Mouse (Mus musculus) lung, embryonic 14.5 days (tissue): ENCODE data around the gene Lbp. TPM values are rescaled to one million over a fixed set of nuclear protein-coding genes. Genes with fewer than 3 reads are reported as not detected.

Experiments
- ATAC-seq: fragments of 200-750 bp; cut with Nextera tagmentation; 2 replicates; pipeline ENCODE4 v1.8.0; 2017; ENCODE audit warnings: mild to moderate bottlenecking, moderate TSS enrichment, moderate library complexity; ENCODE audit not compliant: insufficient read depth
- DNase-seq: peaks from one replicate; pipeline ENCODE4 v3.0.0-alpha.2; 2015
- H3K27ac ChIP-seq: fragments of 300-500 bp; sonication (generic); 2 replicates; pipeline ENCODE4 v1.5.1; 2014; ENCODE audit warnings: low read depth, mild to moderate bottlenecking, moderate library complexity
- H3K27me3 ChIP-seq: fragments of 300-500 bp; sonication (generic); 2 replicates; pipeline ENCODE4 v1.6.1; 2014; ENCODE audit warnings: low read length, control low read depth; ENCODE audit not compliant: insufficient read depth
- H3K36me3 ChIP-seq: fragments of 300-500 bp; sonication (generic); 2 replicates; pipeline ENCODE4 v1.6.1; 2014; ENCODE audit warnings: control low read depth; ENCODE audit not compliant: insufficient read depth
- H3K4me1 ChIP-seq: fragments of 300-500 bp; sonication (generic); 2 replicates; pipeline ENCODE4 v1.6.1; 2014; ENCODE audit warnings: antibody characterized with exemption, control low read depth; ENCODE audit not compliant: insufficient read depth
- H3K4me2 ChIP-seq: fragments of 300-500 bp; sonication (generic); 2 replicates; pipeline ENCODE4 v1.6.1; 2014; ENCODE audit warnings: mild to moderate bottlenecking
- H3K4me3 ChIP-seq: fragments of 300-500 bp; sonication (generic); 2 replicates; pipeline ENCODE4 v1.5.1; 2014; ENCODE audit warnings: low read depth, low read length
- H3K9ac ChIP-seq: fragments of 300-500 bp; sonication (generic); 2 replicates; pipeline ENCODE4 v1.6.1; 2014
- H3K9me3 ChIP-seq: fragments of 300-500 bp; sonication (generic); 2 replicates; pipeline ENCODE4 v1.6.1; 2016; ENCODE audit warnings: low read depth, low read length, control low read depth
- CTCF ChIP-seq: IDR thresholded peaks from 2 replicates; pipeline ENCODE4 v1.5.1; 2016; ENCODE audit warnings: antibody characterized with exemption, low read depth
- WGBS: fragments of 180-500 bp; shearing (Covaris S2); extraction: QIAGEN DNeasy Blood & Tissue Kit; methylation state at CpG from one replicate; pipeline ENCODE4 v1.1.7; 2014; 5-methylcytosine and 5-hydroxymethylcytosine counted together
- polyA plus RNA-seq: library from polyadenylated mRNA; unstranded; fragments of >200 nt; fragmentation: Nextera tagmentation; extraction: Ambion mirVana; gene quantifications from 2 replicates; pipeline ENCODE4 v1.2.1, GENCODE M21; 2014

The Lbp gene
- polyA plus RNA-seq, 1 experiment from 2014 or later = 9.9 TPM

DNA sequence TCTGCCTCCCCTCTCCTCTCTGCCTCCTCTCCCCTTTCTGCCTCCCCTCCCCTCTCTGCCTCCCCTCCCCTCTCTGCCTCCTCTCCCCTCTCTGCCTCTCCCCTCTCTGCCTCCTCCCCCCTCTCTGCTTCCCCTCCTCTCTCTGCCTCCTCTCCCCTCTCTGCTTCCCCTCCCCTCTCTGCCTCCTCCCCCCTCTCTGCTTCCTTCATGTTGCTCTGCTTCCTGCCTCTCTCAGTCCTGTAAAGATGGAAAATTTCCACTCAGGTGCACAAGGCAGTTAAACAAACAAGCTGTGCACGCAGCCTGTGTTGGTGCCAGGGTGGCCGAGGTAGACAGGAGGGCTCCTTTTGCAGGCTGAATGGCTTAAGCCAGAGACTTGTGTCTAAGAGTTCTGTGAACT, 32.6 kb upstream of the Lbp start:
- Histone ChIP-seq H3K27me3 (no peaks in the 10 kb centered on the region), H3K36me3 (no peaks in the 10 kb centered on the region), H3K4me3 (no peak overlapping the region), H3K4me2 (no peak overlapping the region), H3K9ac (no peak overlapping the region), H3K27ac (0 out of 2 replicates have a peak overlapping the region, but pooled peaks have one; percentile 27), H3K9me3 (no peaks in the 10 kb centered on the region), H3K4me1 (no peaks in the 10 kb centered on the region)
- TF ChIP-seq CTCF = no peak
- 15% methylated on average over 2 of the region's 2 CpGs for WGBS
- ATAC-seq (no peak), DNase-seq (peak; percentile 21)

DNA sequence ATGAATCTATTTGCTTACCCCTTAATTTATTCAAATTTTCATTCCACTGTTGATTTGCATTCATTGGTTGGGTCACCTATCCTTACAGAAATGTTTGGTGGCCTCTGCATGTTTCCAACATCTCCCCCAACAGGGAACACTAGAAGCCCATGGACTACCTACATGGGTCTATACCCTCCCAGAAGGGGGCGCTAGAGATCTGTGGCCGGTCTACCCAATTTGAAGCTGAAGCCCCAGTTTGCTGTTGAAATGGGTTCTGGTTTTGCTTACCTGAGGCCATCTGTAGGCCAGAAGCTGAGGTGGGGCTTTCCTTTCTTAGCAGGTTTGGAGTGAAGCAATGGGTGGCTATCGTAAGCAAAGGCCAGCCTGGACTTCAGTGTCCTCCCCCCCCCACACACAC, 30.9 kb upstream of the Lbp start:
- DNase-seq = no peak
- Histone ChIP-seq H3K27ac (no peak overlapping the region), H3K36me3 (no peaks in the 10 kb centered on the region), H3K4me1 (no peaks in the 10 kb centered on the region), H3K27me3 (no peaks in the 10 kb centered on the region), H3K9ac (no peak overlapping the region), H3K9me3 (no peaks in the 10 kb centered on the region), H3K4me3 (no peak overlapping the region), H3K4me2 (no peak overlapping the region)
- WGBS = 92% methylated on average over 3 of the region's 3 CpGs
- ATAC-seq = no peak
- TF ChIP-seq CTCF = peak; percentile 37

DNA sequence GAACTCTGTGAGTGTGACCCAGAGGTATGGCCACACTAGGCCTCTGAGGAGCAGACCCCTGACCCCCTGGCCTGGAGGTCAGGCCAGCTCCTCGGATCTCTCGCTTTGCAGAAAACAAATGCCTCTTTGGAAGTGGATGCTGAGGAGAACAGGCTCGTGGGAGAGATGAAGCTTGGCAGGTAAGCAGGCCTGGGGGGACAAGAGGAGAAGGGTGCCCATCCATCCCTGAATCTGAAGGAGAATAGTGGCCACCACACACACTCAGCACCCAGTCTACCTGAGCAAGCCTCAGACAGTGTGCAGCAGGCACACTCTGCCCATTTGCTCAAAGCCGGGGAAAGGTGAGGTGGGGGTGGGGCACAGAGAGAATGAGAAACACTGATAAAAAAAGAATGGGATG, 30.5 kb upstream of the Lbp start:
- no peak for ATAC-seq
- Histone ChIP-seq H3K27me3 (no peaks in the 10 kb centered on the region), H3K4me2 (no peak overlapping the region), H3K36me3 (no peaks in the 10 kb centered on the region), H3K4me1 (no peaks in the 10 kb centered on the region), H3K9ac (no peak overlapping the region), H3K27ac (no peak overlapping the region), H3K4me3 (no peak overlapping the region), H3K9me3 (no peaks in the 10 kb centered on the region)
- WGBS = 53% methylated on average over 4 of the region's 4 CpGs
- no peak for TF ChIP-seq CTCF
- no peak for DNase-seq

DNA sequence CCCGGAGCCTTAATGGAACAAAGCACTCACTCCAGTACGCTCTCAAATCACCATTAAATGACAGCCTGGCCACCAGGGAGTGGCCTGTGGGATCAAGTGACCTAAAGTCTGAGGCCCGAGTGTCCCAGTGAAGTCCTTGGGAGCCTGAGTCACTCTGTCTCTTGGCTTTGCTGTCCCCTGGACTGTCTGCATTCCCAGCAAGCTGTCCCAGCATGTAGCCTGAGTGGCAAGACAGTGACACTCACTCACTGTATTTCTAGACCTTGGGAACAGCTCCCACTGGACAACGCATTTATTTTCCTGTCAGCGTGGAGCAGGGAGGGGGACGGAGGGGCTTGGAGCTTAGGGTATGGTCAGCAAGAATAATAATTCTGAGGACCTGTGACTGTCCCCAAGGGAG, 29.8 kb upstream of the Lbp start:
- Histone ChIP-seq H3K27me3 (no peaks in the 10 kb centered on the region), H3K4me3 (no peak overlapping the region), H3K4me2 (no peak overlapping the region), H3K27ac (no peak overlapping the region), H3K4me1 (no peaks in the 10 kb centered on the region), H3K9me3 (no peaks in the 10 kb centered on the region), H3K9ac (no peak overlapping the region), H3K36me3 (no peaks in the 10 kb centered on the region)
- WGBS = 67% methylated on average over 6 of the region's 6 CpGs
- no peak for TF ChIP-seq CTCF
- ATAC-seq (no peak), DNase-seq (no peak)

DNA sequence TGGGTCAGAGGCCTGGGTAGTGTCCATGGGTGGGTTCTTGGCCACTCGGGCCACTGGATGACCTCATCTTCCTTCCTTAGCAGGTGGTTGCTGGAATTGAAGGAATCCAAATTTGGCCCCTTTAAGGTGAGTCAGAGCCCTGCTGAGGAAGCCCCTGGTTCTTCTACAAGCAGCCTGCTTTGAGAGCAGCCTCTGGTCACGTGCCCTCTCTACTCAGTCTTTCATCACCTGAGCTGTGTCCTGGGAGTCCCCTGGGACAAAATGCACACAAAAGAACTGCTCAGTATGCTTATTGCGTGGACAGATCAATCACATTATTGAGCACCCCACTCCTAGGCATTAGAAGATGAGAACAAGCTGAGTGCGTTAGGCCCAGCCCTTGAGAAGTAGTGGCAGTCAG, 29.4 kb upstream of the Lbp start:
- no peaks in the 10 kb centered on the region for H3K27me3 ChIP-seq
- WGBS = 69% methylated on average over 4 of the region's 4 CpGs
- H3K4me1 ChIP-seq = no peaks in the 10 kb centered on the region
- ATAC-seq = no peak
- H3K9me3 ChIP-seq = no peaks in the 10 kb centered on the region
- DNase-seq = no peak
- H3K9ac ChIP-seq = no peak overlapping the region
- H3K27ac ChIP-seq = no peak overlapping the region
- H3K4me3 ChIP-seq = no peak overlapping the region
- H3K4me2 ChIP-seq = no peak overlapping the region
- H3K36me3 ChIP-seq = no peaks in the 10 kb centered on the region
- TF ChIP-seq CTCF = no peak

DNA sequence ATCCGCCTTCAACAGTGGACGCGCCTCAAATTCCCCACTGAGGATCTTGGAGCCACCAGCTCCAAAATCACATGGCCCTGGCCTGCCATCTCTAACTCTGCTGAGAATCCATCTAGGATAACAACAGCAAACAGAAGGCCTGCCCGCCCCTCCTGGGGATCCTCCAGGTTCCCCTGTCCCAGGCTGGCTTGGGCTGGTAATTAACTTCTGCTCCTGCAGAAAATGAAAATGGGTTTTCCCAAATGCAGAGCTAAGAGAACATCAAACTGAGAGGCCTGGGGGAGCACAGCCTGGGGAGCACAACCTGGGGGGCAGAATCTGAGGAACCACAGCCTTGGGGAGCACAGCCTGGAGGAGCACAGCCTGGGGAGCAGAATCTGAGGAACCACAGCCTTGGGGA, 26.6 kb upstream of the Lbp start:
- no peak for ATAC-seq
- H3K4me1 ChIP-seq = no peaks in the 10 kb centered on the region
- DNase-seq = no peak
- 88% methylated on average over 4 of the region's 4 CpGs for WGBS
- no peak overlapping the region for H3K4me2 ChIP-seq
- H3K27ac ChIP-seq = no peak overlapping the region
- H3K9me3 ChIP-seq = no peaks in the 10 kb centered on the region
- no peak for TF ChIP-seq CTCF
- H3K36me3 ChIP-seq = no peaks in the 10 kb centered on the region
- H3K9ac ChIP-seq = no peak overlapping the region
- no peak overlapping the region for H3K4me3 ChIP-seq
- H3K27me3 ChIP-seq = no peaks in the 10 kb centered on the region

DNA sequence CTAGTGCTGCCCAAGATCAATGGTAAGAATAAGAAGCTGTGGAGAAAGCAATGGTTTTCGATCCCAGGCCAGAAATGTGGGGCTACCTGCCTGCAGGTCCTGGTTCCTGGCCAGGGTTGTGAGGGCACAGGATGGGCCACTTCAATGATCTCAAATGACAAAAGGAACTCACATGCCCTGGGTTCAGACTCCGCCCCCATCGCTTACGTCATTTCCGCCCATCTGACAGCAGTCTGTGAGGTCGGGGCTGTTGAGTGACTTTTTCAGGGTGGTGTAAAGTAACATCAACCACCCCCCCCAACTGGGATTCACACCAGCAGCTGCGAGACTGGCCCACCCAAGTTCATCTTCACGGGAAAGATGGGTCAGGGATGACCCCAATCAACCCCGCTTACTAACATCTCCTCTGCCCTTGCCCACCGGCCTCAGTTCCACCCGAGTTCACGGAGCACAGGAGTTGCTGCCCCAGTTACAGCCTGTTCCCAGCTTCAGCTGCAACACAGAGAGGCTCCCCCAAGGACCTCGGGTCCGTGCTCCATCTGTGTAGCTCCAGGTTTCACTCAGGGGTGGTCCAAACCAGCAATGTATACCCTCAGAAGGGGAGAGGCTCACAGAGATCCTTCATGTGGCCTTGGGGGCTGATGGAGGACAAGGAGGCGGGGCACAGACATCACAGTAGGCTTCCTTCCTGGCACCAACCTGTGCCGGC, 24.6 kb upstream of the Lbp start:
- ATAC-seq (no peak), DNase-seq (peak; percentile 23)
- 49% methylated on average over 16 of the region's 16 CpGs for WGBS
- Histone ChIP-seq H3K27ac (no peak overlapping the region), H3K27me3 (no peaks in the 10 kb centered on the region), H3K4me1 (no peaks in the 10 kb centered on the region), H3K4me3 (no peak overlapping the region), H3K36me3 (no peaks in the 10 kb centered on the region), H3K9me3 (no peaks in the 10 kb centered on the region), H3K9ac (no peak overlapping the region), H3K4me2 (no peak overlapping the region)
- TF ChIP-seq CTCF = no peak
